Comparison of ENCODE assay signal across 23 mouse cellular contexts in the genomic region with DNA sequence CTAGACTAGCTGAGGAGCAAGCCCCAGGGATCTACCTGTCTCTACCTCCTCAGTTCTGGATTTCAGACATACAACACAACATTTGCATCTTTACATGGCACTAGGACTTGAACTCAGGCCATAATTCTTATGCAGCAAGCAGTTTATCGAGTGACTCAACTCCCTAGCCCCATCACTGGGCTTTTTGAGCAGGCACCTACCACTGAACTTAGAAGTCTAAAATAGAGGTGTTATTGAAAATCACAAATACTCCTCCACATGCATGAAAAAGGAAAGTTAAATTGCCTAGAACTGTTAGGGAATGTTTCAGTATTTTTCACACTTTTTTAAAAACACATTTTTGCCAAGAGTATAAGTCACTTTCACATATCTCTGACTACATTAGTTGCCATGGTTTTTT. TPM values are rescaled to one million over a fixed set of nuclear protein-coding genes. Genes with fewer than 3 reads are reported as not detected.
DNase-seq lines count a peak whose midpoint lies in the region; ATAC-seq lines count a peak whose summit lies in the region.
"Had no signal": no experiment of that assay in that cellular context is flagged by ENCODE, and none has a peak within 500 bp of the region (broad histone marks: within the 10 kb centered on the region; RNA-seq: fewer than 3 reads in every experiment).

No protein-coding gene starts in this region.

- peak; percentile 89 for ATAC-seq in frontal cortex, adult (ENCODE audit: low TSS enrichment)
- ATAC-seq: CD4-positive, CD25-positive, alpha-beta regulatory T cell, adult 4 months; forebrain, embryonic 16.5 days; hindbrain, embryonic 16.5 days; intestine, embryonic 15.5 days had no signal

- no peak for DNase-seq in frontal cortex, postnatal 14 days (ENCODE audit: low spot score in 2 of 2)
- DNase-seq in left cerebral cortex, adult 11 months (ENCODE audit: low spot score): peak; percentile 11
- no peak for DNase-seq in left cerebral cortex, adult 18-20 months (ENCODE audit: low spot score in 2 of 2)
- peak; percentile 37 for DNase-seq in right cerebral cortex, adult 18-20 months
- no peak for DNase-seq in right cerebral cortex, postnatal 14 days
- peak; percentile 83 for DNase-seq in telencephalon, adult 2 months (ENCODE audit: low read depth, low spot score)
- DNase-seq: adrenal gland, adult 2 months; adrenal gland, postnatal 14 days; cerebellum, adult 11-12 months; cerebellum, adult 8-10 months; cerebellum, postnatal 10 days; cerebellum, postnatal 36 days; embryo, embryonic 11 days; gastrocnemius, adult 2 months; gastrocnemius, postnatal 14 days; heart, adult 11 months; heart, postnatal 10 days; heart, postnatal 36 days had no signal

RNA-seq across cellular contexts. Expression of gene Aco1, which starts 39.9 kb away (rescaled TPM):
- total RNA-seq in left cerebral cortex, adult 18-20 months (2021): 10 to 100 TPM; 22.7 to 28.0 TPM

Comparison
In these comparisons a context has a peak if more than half of its experiments do, and no peak if none do; other contexts are left out.
1. DNase-seq: peak in left cerebral cortex, adult 11 months (single experiment), right cerebral cortex, adult 18-20 months (single experiment) and telencephalon, adult 2 months (single experiment); none in frontal cortex, postnatal 14 days (0 of 2), left cerebral cortex, adult 18-20 months (0 of 2) and right cerebral cortex, postnatal 14 days (single experiment).